Mouse (Mus musculus): Measurements from ENCODE around the gene Chchd3.

The Chchd3 gene

DNA sequence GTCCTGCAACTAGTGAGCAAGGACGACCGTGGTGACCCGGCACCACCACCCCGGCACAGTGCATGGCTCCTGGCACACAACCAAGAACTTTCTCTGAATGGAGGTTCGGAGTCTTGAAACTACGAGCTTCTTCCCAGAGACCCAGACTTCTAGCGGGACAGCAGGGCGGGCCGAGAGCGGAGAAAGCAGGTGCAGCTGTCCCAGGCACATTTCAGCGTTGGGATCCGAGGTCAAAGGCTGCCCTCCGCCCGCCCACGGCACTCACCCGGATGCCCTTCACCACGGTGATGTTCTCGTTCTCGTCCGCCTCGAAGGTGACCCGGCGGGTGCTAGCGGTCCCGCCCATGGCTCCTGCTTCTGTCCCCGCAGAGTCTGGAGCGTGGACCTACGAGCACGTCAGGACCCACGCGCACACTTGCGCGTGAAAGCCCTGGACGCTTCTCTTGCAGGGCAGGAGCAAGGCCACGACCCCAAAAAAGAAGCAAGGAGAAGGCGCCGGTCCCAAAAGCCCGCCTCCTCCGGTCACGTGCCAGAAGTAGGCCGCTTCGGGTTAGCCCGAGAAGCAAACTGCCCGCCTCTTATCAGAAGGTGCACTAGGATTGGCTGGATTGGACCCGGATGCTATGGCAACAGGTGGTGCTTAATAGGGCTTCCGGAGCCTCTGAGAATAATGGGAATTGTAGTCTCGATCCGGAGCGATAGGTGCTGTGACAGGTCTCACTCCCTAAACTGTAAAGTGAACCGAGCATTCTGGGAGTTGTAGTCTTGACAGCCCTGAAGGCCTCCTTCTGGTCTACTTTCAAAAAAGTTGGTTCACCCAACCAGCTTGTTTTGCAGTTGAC is at the start of gene Chchd3:
Chchd3 (minus strand) TSS at position 526 of the 842 bp plus-strand sequence.
- DNase-seq: peak; percentile 93

DNA sequence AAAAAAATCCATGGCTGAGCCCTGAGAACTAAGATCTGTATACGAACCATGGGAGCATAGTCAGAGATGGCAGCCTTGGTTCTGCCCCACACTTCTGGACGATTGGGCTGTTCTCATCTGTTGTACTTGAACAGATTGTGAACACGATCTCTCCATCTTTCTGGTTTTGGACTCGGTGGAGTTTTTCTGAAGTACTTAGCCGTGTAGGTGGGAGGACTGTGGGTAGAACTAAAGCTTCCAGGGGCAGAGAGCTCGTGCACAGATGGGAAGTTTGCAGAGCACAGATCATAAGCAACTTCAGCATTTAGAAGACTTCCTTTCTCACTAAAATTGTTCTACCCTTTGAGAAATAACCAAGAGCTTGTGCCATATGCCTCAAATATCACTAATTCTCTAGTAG is 44.6 kb upstream of the Chchd3 start:
- peak; percentile 30 for DNase-seq

GRCm38 (mm10) chr6:33098903-33099302 is 38.8 kb upstream of the Chchd3 start:
- DNase-seq: no peak

DNA sequence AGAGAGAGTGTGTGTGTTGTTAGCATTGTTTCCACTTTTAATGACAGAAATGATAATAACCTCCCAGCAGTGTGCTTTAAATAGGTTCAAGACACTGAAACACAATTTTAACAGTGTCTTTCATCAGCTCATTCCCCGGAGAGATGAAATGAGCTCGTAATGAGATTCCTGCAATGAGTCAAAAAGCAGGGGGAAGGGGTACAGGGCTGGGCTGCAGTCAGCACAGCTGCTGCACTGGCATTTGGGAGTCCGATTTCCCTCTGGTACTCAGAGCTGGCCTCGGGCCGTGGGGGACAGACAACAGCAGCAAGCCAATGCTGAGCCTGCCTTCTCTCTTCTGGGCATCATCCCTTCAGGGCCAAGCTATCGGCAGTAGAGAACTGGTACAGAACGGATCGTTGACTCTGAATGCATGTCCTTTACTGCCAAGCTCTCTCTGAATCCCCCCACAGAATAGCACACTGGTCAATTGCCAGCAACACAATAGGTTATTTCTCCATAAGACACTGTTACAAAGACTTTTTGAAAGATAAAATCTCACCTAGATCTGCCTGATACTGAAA is 34.7 kb upstream of the Chchd3 start:
- DNase-seq: no peak

GRCm38 (mm10) chr6:33080186-33080585 is 20.1 kb upstream of the Chchd3 start:
- no peak for DNase-seq

GRCm38 (mm10) chr6:33078260-33078936 is 18.3 kb upstream of the Chchd3 start:
- DNase-seq: no peak

DNA sequence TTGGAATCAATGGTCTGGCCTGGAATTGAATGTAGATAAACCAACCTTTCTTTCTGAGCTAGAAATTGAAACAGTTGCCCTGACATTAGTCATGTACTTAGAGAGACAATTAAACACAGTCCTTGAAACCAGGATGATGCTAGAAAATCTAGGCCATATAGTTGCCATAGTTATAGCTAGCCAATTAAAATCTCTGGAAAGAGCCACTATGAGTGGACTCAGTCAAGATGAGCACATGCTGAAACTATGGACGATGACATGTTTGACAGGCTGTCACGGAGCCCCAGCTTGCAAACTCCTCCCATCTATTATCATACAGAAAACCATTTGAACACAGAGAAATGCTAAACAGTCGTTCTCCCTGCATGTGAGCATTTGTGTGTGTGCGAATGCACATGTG is 6.4 kb upstream of the Chchd3 start:
- DNase-seq: no peak

DNA sequence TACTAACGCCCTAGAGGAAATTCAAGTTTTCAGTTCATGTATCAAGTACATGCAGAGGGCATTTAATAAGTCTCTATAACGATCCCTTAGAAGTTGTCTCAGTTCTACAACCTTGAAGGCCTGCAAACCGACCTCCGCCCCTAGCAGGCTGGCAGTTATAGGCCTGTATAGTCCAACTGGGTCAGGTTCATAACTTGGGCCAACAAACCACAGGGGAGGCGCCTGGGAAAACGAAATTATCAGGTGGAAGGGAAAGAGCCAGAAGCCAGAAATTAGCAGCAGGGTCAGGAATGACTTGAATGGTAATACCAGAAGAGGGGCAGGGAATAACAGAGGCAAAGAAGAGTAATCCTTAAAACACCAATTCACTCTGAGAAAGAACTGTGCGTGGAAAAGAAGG is 784 bp downstream of the Chchd3 start:
- no peak for DNase-seq

GRCm38 (mm10) chr6:33056392-33056791 is 3.7 kb downstream of the Chchd3 start:
- DNase-seq: no peak

GRCm38 (mm10) chr6:33055663-33056062 is 4.4 kb downstream of the Chchd3 start:
- DNase-seq: no peak

DNA sequence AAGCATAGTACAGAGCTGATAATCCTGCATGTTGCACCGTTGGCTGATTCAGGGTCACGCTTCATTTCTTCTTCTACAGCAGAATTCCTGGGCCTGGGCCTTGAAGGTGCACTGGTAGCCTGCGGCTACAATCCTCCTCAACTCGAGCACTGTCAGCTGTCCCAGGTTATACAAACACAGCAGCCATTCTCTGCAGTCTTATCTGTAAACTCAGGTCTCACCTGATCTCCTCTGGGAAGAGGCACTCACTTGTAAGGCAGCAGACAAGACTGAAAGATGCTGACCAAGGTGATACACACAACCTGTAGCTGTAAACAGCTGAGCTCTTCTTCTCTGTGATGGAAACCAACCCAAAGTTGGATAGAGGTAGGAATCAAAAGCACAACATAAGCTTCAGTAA is 5.1 kb downstream of the Chchd3 start:
- no peak for DNase-seq

- DNase-seq: no peak
These were observed 8.4 kb downstream of the Chchd3 start for GRCm38 (mm10) chr6:33051642-33052041.

- DNase-seq: no peak
These were observed 10.2 kb downstream of the Chchd3 start for GRCm38 (mm10) chr6:33049705-33050420.

GRCm38 (mm10) chr6:33043480-33043879 is 16.6 kb downstream of the Chchd3 start:
- no peak for DNase-seq

DNA sequence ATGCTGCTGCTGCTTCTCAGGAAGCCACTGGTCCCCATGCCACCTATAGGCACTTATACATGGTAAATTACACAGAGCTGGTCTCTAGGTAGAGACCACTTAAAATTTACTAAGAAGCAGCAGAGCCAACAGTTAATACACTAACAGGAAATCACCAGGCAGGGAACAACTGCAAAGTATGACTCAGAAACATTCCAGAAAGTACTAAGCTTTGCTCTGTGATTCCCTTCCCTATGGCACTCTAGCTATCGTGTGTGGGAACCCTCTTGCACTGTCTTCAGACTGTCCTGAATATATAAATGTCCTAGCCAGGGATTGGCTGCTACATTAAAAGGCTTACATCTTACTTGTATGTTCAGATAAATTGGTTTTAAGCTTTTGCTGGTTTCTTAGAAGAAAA is 17.2 kb downstream of the Chchd3 start:
- DNase-seq: no peak

DNA sequence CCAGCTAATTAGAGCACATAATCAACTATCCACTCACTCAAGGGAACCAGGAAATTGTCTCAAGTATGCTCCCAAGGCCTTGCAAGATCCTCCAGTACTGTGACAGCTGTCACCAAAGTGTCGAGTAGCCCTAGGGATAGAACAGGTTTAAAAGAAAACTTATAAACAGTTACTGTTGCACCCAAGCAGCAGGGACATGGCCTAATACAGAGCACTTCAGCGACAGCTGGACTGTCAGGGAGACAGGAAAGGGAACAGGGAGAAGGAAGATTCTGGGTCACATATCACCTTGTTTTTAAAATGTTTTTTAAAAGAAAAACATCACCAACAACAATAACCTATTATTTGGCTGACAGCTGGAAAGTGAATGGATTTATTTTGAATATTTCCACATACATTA is 18.1 kb downstream of the Chchd3 start:
- no peak for DNase-seq

DNA sequence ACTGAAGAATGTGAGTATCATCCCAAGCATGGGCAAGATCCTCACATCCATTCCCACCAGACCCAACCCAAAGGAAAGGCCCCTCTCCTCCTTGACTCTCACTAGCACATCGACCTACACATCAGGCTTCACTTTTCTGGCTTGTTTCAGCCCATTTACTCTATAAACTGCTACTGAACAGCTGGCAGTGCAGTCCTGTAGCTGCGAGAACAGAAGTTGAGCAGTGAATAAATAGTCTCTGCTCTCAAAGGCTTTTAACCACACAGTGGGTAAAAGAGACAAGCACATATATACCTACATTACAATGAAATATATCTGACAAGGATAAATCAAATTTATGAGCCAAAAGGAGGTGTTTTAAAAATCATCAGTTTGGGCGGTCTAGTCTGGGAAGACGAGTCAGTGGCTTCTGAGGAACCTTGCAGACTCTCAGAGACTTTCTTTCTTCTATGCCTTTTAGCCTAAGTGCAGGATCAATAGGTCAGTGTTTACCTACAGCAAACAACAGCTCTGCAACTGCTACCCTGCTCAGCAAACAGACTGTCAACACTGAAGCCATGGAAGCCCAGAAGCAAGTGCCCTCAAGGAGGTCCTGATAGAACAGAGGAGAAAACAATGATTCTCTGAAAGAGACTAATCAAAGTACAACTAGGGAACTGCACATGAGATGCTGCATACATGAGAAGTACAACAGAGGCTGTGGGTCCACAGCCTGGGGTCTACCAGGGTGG is 19.5 kb downstream of the Chchd3 start:
- no peak for DNase-seq

DNA sequence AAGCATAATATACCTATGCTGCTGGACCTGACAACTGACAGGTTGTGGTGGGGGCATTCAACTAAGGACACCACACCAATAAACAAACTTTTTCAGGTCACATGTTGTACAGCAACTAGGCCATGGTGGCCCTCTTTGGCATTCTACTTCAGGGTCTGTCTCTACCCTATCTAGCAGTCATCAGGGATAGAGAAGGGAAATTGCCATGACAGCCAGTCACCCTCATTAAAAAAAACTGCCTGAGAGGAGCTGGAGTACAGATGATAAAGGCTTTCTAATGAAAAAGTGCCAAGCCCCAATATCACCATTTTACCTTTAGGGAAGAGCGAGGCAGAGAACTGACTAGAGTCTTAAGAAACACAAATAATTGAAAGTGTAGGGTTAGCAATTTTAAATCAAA is 27.5 kb downstream of the Chchd3 start:
- no peak for DNase-seq

DNA sequence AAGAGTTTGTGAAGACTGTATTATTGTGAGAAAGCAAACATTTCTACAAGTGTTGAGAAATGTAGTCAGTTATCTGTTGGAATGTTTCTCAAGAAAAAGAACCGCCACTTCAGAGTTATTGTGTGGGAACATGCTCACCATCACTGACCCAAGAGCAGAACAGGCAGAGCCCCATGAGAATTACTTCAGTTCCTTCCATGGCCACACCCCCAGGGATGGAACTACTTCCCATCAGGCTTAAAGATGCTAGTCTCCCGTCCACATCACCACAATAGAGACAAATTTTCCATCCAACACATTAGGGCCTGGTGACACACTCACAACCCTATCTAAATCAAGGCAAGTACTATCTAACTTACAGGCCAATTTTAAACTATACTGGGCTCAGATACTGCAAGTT is 28.4 kb downstream of the Chchd3 start:
- no peak for DNase-seq

DNA sequence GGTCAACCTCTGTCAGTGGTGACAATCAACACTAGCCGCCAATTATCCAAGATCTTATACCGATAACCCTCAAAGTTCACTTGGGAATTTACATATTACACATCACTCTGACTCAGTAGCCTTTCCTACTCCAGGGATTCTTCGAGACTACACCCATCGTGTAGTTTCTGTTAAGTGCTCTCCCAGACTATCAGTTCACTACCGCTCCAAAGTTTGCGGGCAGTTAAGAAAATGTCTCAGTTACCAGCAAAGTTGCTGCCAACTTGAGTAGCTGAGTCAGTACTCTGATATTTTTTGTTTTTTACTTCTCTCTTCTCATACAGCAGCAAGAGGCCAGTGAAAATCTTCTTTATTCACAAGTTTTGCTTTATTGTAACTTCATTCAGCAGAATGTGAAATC is 31.8 kb downstream of the Chchd3 start:
- DNase-seq: no peak

- DNase-seq: no peak
These were observed 35.0 kb downstream of the Chchd3 start for GRCm38 (mm10) chr6:33025041-33025440.

GRCm38 (mm10) chr6:33004607-33005006 is 55.5 kb downstream of the Chchd3 start:
- no peak for DNase-seq

DNA sequence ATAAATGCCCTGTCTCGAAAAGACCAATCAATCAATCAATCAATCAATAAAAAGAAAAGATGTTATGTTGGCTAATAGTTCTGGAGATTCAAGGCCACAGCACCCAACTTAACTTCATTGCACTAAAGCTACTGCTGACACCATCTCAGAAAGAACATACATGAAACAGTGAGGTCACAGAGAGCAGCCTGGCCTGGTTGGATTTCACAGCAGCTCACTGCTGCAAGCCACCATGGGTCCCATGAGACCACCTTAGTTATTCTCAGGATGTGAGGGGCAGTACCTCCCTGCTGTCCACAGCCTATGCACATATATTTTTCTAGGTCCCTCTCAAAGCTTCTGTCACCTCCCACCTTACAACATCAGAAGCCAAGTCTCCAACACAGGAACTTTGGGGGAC is 57.1 kb downstream of the Chchd3 start:
- no peak for DNase-seq
